Mouse (Mus musculus): ENCODE results near the gene Lgals3bp.

GRCm38 (mm10) chr11:118368330-118368729, 33.6 kb downstream of the Lgals3bp start:
- TF ChIP-seq CTCF (IDR thresholded peaks at IDR 0.05; ENCODE audit: low read depth) (peak; percentile 48), EP300 (IDR thresholded peaks at IDR 0.05; ENCODE audit: low read depth) (no peak)

Measured in liver, embryonic 14.5 days (tissue).